Comparison of ENCODE assay signal across 8 mouse cellular contexts in the genomic region with DNA sequence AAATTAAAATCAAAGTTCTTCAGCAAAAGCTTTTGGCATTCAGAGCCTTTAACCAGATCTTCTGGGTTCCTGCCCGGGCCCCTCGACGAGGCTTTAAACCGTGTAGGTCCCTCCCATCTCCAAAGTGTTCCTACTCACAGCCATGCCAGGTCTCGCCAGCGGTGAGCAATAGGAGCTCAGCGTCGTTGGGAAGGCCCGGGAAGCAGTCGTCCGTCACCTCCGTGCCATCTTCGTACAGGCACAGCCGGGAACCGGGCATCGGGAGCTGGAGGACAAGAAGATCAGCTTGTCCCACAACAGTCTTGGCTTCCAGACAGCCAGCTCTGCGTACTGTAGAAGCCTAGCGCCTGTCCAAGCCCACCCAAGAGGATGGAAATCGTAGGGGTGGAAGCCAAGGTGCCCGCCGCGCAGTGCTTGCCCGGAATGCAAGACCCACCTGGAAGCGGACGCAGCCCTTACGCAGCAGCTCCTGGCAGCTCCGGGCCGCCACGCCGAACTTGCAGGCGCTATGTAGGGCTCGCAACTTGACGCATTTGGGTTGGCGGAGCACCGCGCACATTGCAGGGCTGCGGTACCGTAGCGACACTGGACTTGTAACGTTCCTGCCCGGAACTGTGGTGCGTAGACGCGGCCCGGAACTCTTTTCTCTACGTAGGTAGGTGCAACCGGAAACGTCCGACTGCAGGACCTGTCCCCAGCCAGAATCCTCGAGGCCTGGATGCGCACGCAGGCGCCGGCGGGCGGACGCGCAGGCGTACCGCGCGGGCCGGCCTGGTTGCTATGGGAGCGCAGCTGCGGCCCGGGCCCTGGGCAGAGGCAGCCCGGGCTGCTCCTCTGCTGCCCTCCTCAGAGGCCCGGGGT. TPM values are rescaled to one million over a fixed set of nuclear protein-coding genes. Genes with fewer than 3 reads are reported as not detected.
DNase-seq lines count a peak whose midpoint lies in the region; ATAC-seq and TF ChIP-seq lines count a peak whose summit lies in the region.

Gene Dffb (minus strand): TSS at position 696 of the 861 bp plus-strand sequence.
Gene Cep104 (plus strand): TSS at position 764 of the 861 bp plus-strand sequence.

- H3K4me3 ChIP-seq in forebrain, embryonic 10.5 days: peak within 1 kb of the TSS; percentile 95
- H3K4me3 ChIP-seq in heart, embryonic 15.5 days: peak within 1 kb of the TSS; percentile 99
- peak within 1 kb of the TSS; percentile 84 to 97 for H3K4me3 ChIP-seq in liver, embryonic 14.5 days (ENCODE audit: insufficient read depth in 1 of 2, low read depth in 2 of 2, low read length in 2 of 2)
- peak within 1 kb of the TSS; percentile 91 for H3K4me3 ChIP-seq in neural tube, embryonic 11.5 days (ENCODE audit: low read depth, low read length)
- H3K4me3 ChIP-seq in stomach, postnatal 0 days (ENCODE audit: low read depth, low read length): peak within 1 kb of the TSS; percentile 97

- no peak for TF ChIP-seq EP300 in liver, embryonic 14.5 days (IDR thresholded peaks at IDR 0.05; ENCODE audit: low read depth)
- TF ChIP-seq EP300 in stomach, postnatal 0 days (optimal IDR thresholded peaks at IDR 0.05): no peak

- H3K4me1 ChIP-seq in forebrain, embryonic 10.5 days: peaks cover 29% of the 10 kb centered on the region
- H3K4me1 ChIP-seq in heart, embryonic 15.5 days (replicated peaks): peaks cover 15% of the 10 kb centered on the region
- peaks cover 14 to 17% of the 10 kb centered on the region in 2 experiments for H3K4me1 ChIP-seq in liver, embryonic 14.5 days (replicated peaks; ENCODE audit: control insufficient read depth in 2 of 2, insufficient read depth in 2 of 2, low read length in 1 of 2)
- peaks cover 8% of the 10 kb centered on the region for H3K4me1 ChIP-seq in neural tube, embryonic 11.5 days (ENCODE audit: control insufficient read depth, insufficient read depth, low read length)
- no peaks in the 10 kb centered on the region for H3K4me1 ChIP-seq in stomach, postnatal 0 days (replicated peaks; ENCODE audit: control insufficient read depth, insufficient read depth)

- no peaks in the 10 kb centered on the region for H3K9me3 ChIP-seq in forebrain, embryonic 10.5 days
- no peaks in the 10 kb centered on the region for H3K9me3 ChIP-seq in heart, embryonic 15.5 days (replicated peaks)
- no peaks in the 10 kb centered on the region for H3K9me3 ChIP-seq in liver, embryonic 14.5 days (ENCODE audit: control insufficient read depth, low read length)
- no peaks in the 10 kb centered on the region for H3K9me3 ChIP-seq in neural tube, embryonic 11.5 days (ENCODE audit: control insufficient read depth, low read length)
- H3K9me3 ChIP-seq in stomach, postnatal 0 days (ENCODE audit: control insufficient read depth, low read length): no peaks in the 10 kb centered on the region

- peaks cover 32% of the 10 kb centered on the region for H3K36me3 ChIP-seq in forebrain, embryonic 10.5 days (replicated peaks)
- peaks cover 20% of the 10 kb centered on the region for H3K36me3 ChIP-seq in heart, embryonic 15.5 days
- H3K36me3 ChIP-seq in liver, embryonic 14.5 days (replicated peaks; ENCODE audit: control insufficient read depth, insufficient read depth, low read depth): no peaks in the 10 kb centered on the region
- H3K36me3 ChIP-seq in neural tube, embryonic 11.5 days (ENCODE audit: control insufficient read depth, insufficient read depth, low read length): 0 out of 2 replicates have a peak, but pooled peaks cover 2% of the 10 kb centered on the region
- no peaks in the 10 kb centered on the region; the same call in 1 of the 2 replicates for H3K36me3 ChIP-seq in stomach, postnatal 0 days (ENCODE audit: control insufficient read depth, insufficient read depth, low read length)

- no peak for TF ChIP-seq CTCF in liver, embryonic 14.5 days (IDR thresholded peaks at IDR 0.05; ENCODE audit: low read depth)
- TF ChIP-seq CTCF in stomach, postnatal 0 days (IDR thresholded peaks at IDR 0.05; ENCODE audit: low read depth): 0 out of 2 replicates have a peak, but pooled peaks have one; percentile 3

- peak within 1 kb of the TSS; percentile 90 for H3K27ac ChIP-seq in forebrain, embryonic 10.5 days
- peak within 1 kb of the TSS; percentile 63 for H3K27ac ChIP-seq in heart, embryonic 15.5 days
- H3K27ac ChIP-seq in liver, embryonic 14.5 days: peak within 1 kb of the TSS; percentile 37
- H3K27ac ChIP-seq in neural tube, embryonic 11.5 days (ENCODE audit: low read depth, low read length): peak within 1 kb of the TSS; percentile 72; the same call in 1 of the 2 replicates
- H3K27ac ChIP-seq in stomach, postnatal 0 days (replicated peaks): peak within 1 kb of the TSS; percentile 63

- 1% methylated on average over 68 of the region's 68 CpGs for WGBS in forebrain, embryonic 10.5 days
- under 1% methylated on average over 68 of the region's 68 CpGs for WGBS in heart, embryonic 15.5 days
- WGBS in liver, embryonic 14.5 days (ENCODE audit: insufficient replicate concordance): 1% methylated on average over 68 of the region's 68 CpGs
- 1% methylated on average over 68 of the region's 68 CpGs for WGBS in neural tube, embryonic 11.5 days
- 1% methylated on average over 68 of the region's 68 CpGs for WGBS in stomach, postnatal 0 days

- H3K27me3 ChIP-seq in forebrain, embryonic 10.5 days (ENCODE audit: poor library complexity, severe bottlenecking): no peaks in the 10 kb centered on the region
- no peaks in the 10 kb centered on the region for H3K27me3 ChIP-seq in heart, embryonic 15.5 days
- H3K27me3 ChIP-seq in liver, embryonic 14.5 days (ENCODE audit: control insufficient read depth, insufficient read depth, low read length): no peaks in the 10 kb centered on the region
- no peaks in the 10 kb centered on the region for H3K27me3 ChIP-seq in neural tube, embryonic 11.5 days (ENCODE audit: control insufficient read depth, insufficient read depth, low read length)
- no peaks in the 10 kb centered on the region for H3K27me3 ChIP-seq in stomach, postnatal 0 days (ENCODE audit: control insufficient read depth, insufficient read depth, low read length)

- H3K4me2 ChIP-seq in heart, embryonic 15.5 days: peak within 1 kb of the TSS; percentile 93
- peak within 1 kb of the TSS; percentile 97 for H3K4me2 ChIP-seq in liver, embryonic 14.5 days (ENCODE audit: low read depth)
- H3K4me2 ChIP-seq in neural tube, embryonic 11.5 days (ENCODE audit: low read depth): peak within 1 kb of the TSS; percentile 94
- peak within 1 kb of the TSS; percentile 91 for H3K4me2 ChIP-seq in stomach, postnatal 0 days (replicated peaks; ENCODE audit: low read depth)

- peak; percentile 95 for ATAC-seq in CD4-positive, CD25-positive, alpha-beta regulatory T cell, adult 4 months
- peak; percentile 93 for ATAC-seq in heart, embryonic 15.5 days (replicated peaks; ENCODE audit: insufficient number of reproducible peaks, insufficient read depth, low FRiP score, low read depth)
- ATAC-seq in liver, embryonic 14.5 days (ENCODE audit: insufficient read depth): peak; percentile 96
- peak; percentile 99 for ATAC-seq in neural tube, embryonic 11.5 days (ENCODE audit: insufficient read depth, low FRiP score, low TSS enrichment)
- peak; percentile 96 for ATAC-seq in stomach, postnatal 0 days (ENCODE audit: low FRiP score, low TSS enrichment)

- H3K9ac ChIP-seq in heart, embryonic 15.5 days: peak within 1 kb of the TSS; percentile 87
- peak within 1 kb of the TSS; percentile 89 for H3K9ac ChIP-seq in liver, embryonic 14.5 days (replicated peaks)
- peak within 1 kb of the TSS; percentile 92 for H3K9ac ChIP-seq in neural tube, embryonic 11.5 days (ENCODE audit: low read length)
- peak within 1 kb of the TSS; percentile 91 for H3K9ac ChIP-seq in stomach, postnatal 0 days (ENCODE audit: low read length)

- peak; percentile 84 for DNase-seq in c-Kit-negative CD71-positive TER-119-positive erythroid progenitor cells, embryonic 14.5 days (ENCODE audit: low read depth, low spot score)
- peak; percentile 93 for DNase-seq in forebrain, embryonic 10.5 days (ENCODE audit: extremely low spot score, low spot score)
- DNase-seq in kidney, postnatal 25 days: peak; percentile 96 to 97
- DNase-seq in liver, embryonic 14.5 days (ENCODE audit: low read depth in 3 of 3, low spot score in 3 of 3): peak; percentile 81 to 85 (median 83)
- peak; percentile 96 for DNase-seq in neural tube, embryonic 11.5 days (ENCODE audit: low spot score)
- DNase-seq in stomach, postnatal 0 days (ENCODE audit: low spot score): peak; percentile 95

RNA-seq across cellular contexts. Expression of gene Dffb, which starts in this region (rescaled TPM):
- 10 to 100 TPM; 14.8 to 23.5 TPM for polyA plus RNA-seq in CD4-positive, CD25-positive, alpha-beta regulatory T cell, adult 4 months (2017; shearing (Covaris generic))
- 13.5 and 14.8 TPM in 2 replicates for polyA plus RNA-seq in forebrain, embryonic 10.5 days (2016; fragmentation: Nextera tagmentation; extraction: Ambion mirVana)
- polyA plus RNA-seq in heart, embryonic 15.5 days (2015; fragmentation: Nextera tagmentation; extraction: Ambion mirVana): 5.5 and 8.5 TPM in 2 replicates
- polyA plus RNA-seq in liver, embryonic 14.5 days (2012; rRNA removed): 8.0 and 8.6 TPM in 2 replicates
- 5.8 and 6.1 TPM in 2 replicates for polyA plus RNA-seq in liver, embryonic 14.5 days (2014; fragmentation: Nextera tagmentation; extraction: Ambion mirVana)
- polyA plus RNA-seq in neural tube, embryonic 11.5 days (2014; fragmentation: Nextera tagmentation; extraction: Ambion mirVana): 10.2 and 11.7 TPM in 2 replicates
- 5.8 and 6.0 TPM in 2 replicates for polyA plus RNA-seq in stomach, postnatal 0 days (2015; fragmentation: Nextera tagmentation; extraction: Ambion mirVana)

RNA-seq across cellular contexts. Expression of gene Cep104, which starts in this region (rescaled TPM):
- polyA plus RNA-seq in CD4-positive, CD25-positive, alpha-beta regulatory T cell, adult 4 months (2017; shearing (Covaris generic)): 1 to 10 TPM; 2.7 to 3.1 TPM
- polyA plus RNA-seq in forebrain, embryonic 10.5 days (2016; fragmentation: Nextera tagmentation; extraction: Ambion mirVana): 20.0 and 22.0 TPM in 2 replicates
- polyA plus RNA-seq in heart, embryonic 15.5 days (2015; fragmentation: Nextera tagmentation; extraction: Ambion mirVana): 11.6 and 16.2 TPM in 2 replicates
- 3.3 and 3.9 TPM in 2 replicates for polyA plus RNA-seq in liver, embryonic 14.5 days (2012; rRNA removed)
- 5.1 and 6.3 TPM in 2 replicates for polyA plus RNA-seq in liver, embryonic 14.5 days (2014; fragmentation: Nextera tagmentation; extraction: Ambion mirVana)
- polyA plus RNA-seq in neural tube, embryonic 11.5 days (2014; fragmentation: Nextera tagmentation; extraction: Ambion mirVana): 22.3 and 22.9 TPM in 2 replicates
- 4.6 and 4.9 TPM in 2 replicates for polyA plus RNA-seq in stomach, postnatal 0 days (2015; fragmentation: Nextera tagmentation; extraction: Ambion mirVana)

Comparison
In these comparisons a context has a peak if more than half of its experiments do, and no peak if none do; other contexts are left out.
1. Peak in every context shown above with its lines: DNase-seq, ATAC-seq, H3K4me3 ChIP-seq and H3K27ac ChIP-seq.
2. H3K27ac ChIP-seq: peak in every context shown above with its lines; median percentile 90 in forebrain, embryonic 10.5 days; 72 in neural tube, embryonic 11.5 days; 63 in heart, embryonic 15.5 days; 63 in stomach, postnatal 0 days; 37 in liver, embryonic 14.5 days.